Mouse (Mus musculus) gastrocnemius, adult 2 months (tissue): ENCODE measurements around the gene Ddx52. TPM values are rescaled to one million over a fixed set of nuclear protein-coding genes. Genes with fewer than 3 reads are reported as not detected.

Source experiments
- DNase-seq: peaks from one replicate; pipeline ENCODE4 v3.0.0; 2022
- H3K27ac ChIP-seq: fragments of 200-600 bp; 2 replicates; pipeline ENCODE4 v1.8.1; 2022; ENCODE audit warnings: mild to moderate bottlenecking
- H3K4me3 ChIP-seq: fragments of 200-600 bp; 2 replicates; pipeline ENCODE4 v1.8.1; 2022; ENCODE audit warnings: mild to moderate bottlenecking, moderate library complexity
- CTCF ChIP-seq: fragments of 200-600 bp; IDR thresholded peaks from 2 replicates; pipeline ENCODE4 v1.8.1; 2022; ENCODE audit warnings: antibody characterized with exemption, mild to moderate bottlenecking, moderate library complexity
- intact Hi-C: fragments of 180-260 bp; cut with DNase I; formaldehyde crosslinking; loops from one replicate; pipeline ENCODE4 v1.15.1; 2025
- total RNA-seq, 2 experiments: library from RNA; stranded (reverse); gene quantifications; 2 replicates each; pipeline ENCODE4 v1.2.3; 2021

Ddx52 gene
- total RNA-seq, 2 experiments from 2014 or later, result 9.6 to 10.8 TPM

DNA sequence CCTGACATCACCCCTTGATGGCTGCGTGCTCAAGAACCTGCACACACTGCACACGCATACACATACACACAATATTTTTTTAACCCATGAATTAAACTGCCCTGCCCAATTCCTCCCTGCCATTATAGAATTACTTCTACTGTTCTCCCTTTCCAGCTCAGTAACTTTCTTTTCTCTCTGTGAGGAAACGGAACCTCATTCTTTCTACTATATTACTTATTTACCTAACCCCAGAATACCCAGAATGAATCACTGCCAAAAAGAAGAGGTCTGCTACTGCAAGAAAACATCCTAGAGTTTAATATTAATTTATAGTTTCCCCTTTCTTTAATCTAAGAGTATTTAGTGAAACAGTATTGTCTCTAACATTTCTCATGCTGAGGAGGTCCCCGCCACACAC, 8.5 kb upstream of the Ddx52 start:
- no peak overlapping the region for H3K27ac ChIP-seq
- TF ChIP-seq CTCF, result no peak
- intact Hi-C loops, result no loop called here
- H3K4me3 ChIP-seq, result no peak overlapping the region
- no peak for DNase-seq

DNA sequence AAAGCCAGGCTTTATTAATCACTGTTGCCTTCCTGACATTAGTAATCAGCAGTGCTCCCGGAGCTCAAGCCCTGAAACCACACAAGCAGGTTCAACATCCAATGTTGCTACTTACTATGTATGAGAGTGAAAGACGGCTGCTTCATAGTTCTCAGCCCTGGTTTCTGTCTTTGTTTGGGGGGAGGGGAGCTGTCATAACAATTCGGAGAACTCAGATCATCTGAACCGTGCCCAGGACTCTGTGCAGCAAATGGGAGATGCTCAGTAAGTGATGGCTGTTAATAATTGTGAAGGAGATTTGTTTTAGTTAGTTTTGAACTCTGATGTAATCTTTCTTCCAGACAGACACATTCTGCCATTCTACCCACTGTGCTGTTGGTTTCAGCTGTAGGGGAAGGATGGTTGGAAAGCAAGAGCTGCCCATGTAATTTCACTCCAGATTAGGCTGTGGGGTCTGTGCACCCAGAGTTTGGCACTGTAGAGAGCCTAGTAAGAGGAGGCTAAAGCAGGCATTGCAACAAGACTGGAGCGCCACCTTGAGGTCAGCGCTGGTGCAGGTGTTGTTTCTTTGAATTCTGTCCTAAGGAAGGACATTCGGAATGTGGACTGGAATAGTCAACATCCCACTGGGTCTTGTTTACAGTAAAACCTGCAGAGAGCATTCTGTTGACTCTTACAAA, 5.7 kb upstream of the Ddx52 start:
- intact Hi-C loops, result loop anchor here (1.0 to 5.0 kb wide), 2 partner anchors 104 to 121 kb away; no protein-coding TSS in a partner anchor
- DNase-seq, result peak; percentile 73
- Histone ChIP-seq H3K4me3 (no peak overlapping the region), H3K27ac (no peak overlapping the region)
- TF ChIP-seq CTCF, result peak; percentile 87

DNA sequence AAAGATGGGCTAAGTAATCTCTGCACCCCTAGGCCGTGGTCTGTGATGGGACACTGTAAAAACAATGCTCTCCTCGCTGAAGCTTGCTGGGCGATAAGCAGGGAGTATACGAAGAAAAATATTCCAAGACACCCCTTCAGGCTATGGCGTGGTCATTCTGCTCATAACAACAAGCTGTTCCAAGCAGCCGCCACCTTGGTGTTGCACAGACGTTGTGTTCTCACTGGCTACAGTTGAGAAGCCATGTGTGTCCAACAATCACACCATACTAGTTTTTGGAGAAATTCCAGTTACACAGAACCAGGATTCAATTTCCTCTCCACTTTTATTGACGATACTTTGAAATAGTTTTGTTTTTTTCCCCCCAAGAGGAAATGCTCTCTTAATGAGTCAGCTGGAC, 3.3 kb upstream of the Ddx52 start:
- TF ChIP-seq CTCF, result no peak
- intact Hi-C loops, result loop anchor here (2.0 to 5.0 kb wide), 2 partner anchors 106 to 154 kb away; no protein-coding TSS in a partner anchor
- DNase-seq, result no peak
- Histone ChIP-seq H3K27ac (no peak overlapping the region), H3K4me3 (no peak overlapping the region)

GRCm38 (mm10) chr11:83956822-83957221, 15.0 kb downstream of the Ddx52 start:
- no peak for TF ChIP-seq CTCF
- intact Hi-C loops, result no loop called here
- DNase-seq, result no peak
- Histone ChIP-seq H3K27ac (peak overlapping the region; percentile 2; the same call in 1 of the 2 replicates), H3K4me3 (no peak overlapping the region)

- Histone ChIP-seq H3K27ac (no peak overlapping the region), H3K4me3 (no peak overlapping the region)
- TF ChIP-seq CTCF, result no peak
- intact Hi-C loops, result no loop called here
- DNase-seq, result no peak
These were observed 20.1 kb downstream of the Ddx52 start for GRCm38 (mm10) chr11:83961983-83962382.

DNA sequence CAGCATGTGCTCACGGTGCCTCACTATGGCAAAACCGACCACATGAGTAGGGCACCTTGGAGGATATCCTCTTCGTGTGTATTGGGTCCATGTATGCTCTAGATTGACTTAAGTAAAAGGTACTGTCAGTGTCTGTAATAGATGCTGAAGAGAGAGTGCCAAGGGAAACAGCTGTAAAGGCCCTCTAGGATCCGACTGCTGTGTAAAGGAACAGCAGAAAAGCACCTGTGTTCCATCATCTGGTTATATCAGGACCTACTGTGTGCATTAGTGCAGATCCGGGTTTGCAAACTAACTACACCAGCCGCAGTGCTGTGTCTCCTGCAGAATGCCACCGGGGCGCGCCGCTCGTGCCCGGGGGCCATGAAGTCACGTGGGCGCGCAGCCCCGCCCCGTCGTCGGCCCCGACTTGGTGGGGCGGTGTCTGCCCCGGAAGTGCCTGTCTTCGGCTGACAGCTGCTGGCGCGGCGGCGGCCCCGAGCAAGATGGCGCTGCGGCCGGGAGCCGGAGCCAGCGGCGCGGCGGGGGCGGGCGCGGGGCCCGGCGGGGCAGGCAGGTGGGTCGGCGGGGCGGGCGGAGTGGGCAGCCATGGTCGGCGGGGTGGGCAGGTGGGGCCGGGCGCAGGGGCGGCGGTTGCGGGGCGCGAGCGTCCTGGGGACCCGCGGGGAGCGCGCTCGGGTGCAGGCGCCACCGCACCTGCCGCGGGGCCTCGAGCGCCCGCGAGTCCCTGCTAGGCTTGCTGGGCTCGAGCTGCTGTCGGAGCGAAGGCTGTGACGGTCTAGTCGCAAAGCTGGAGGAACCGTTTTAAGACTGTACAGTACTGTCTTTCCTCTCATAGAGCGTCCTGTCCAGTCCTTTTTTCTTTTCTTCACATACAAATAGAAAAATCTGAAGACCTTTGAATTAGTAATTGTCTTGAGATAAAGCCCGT, 22.4 kb downstream of the Ddx52 start, which contains the start of gene Synrg:
TSS of gene Synrg (plus strand) at position 438 of the 931 bp plus-strand sequence.
- peak within 1 kb of the TSS; percentile 88 for H3K27ac ChIP-seq
- no peak for TF ChIP-seq CTCF
- intact Hi-C loops, result no loop called here
- peak within 1 kb of the TSS; percentile 90 for H3K4me3 ChIP-seq
- peak; percentile 96 for DNase-seq

- intact Hi-C loops, result no loop called here
- TF ChIP-seq CTCF, result peak; percentile 28; the same call in 1 of the 2 replicates
- Histone ChIP-seq H3K4me3 (no peak overlapping the region), H3K27ac (no peak overlapping the region)
- peak; percentile 17 for DNase-seq
These were observed 25.8 kb downstream of the Ddx52 start for GRCm38 (mm10) chr11:83967436-83968204.

DNA sequence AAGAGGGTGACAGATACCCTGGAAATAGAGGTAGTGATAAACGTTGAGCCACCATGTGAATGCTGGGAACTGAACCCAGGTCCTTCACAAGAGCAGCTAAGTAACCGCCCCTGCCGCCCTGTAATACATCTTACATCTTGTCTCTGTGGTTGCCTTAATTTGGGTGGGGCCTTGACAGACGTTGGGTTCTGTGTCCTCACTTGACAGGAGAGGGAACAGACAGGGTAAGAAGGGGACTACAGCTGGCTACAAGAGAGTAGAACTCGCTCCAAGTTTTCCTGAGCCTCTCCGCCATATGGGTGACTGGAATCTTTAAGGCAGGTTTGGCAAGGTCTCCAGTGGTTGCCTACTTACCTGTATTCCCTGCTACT, 26.3 kb downstream of the Ddx52 start:
- Histone ChIP-seq H3K27ac (no peak overlapping the region), H3K4me3 (no peak overlapping the region)
- DNase-seq, result no peak
- no peak for TF ChIP-seq CTCF
- intact Hi-C loops, result no loop called here

- no peak for DNase-seq
- Histone ChIP-seq H3K4me3 (no peak overlapping the region), H3K27ac (no peak overlapping the region)
- TF ChIP-seq CTCF, result no peak
- intact Hi-C loops, result no loop called here
These were observed 27.2 kb downstream of the Ddx52 start for GRCm38 (mm10) chr11:83969040-83969439.

- H3K27ac ChIP-seq, result no peak overlapping the region
- no peak for DNase-seq
- H3K4me3 ChIP-seq, result no peak overlapping the region
- intact Hi-C loops, result no loop called here
- TF ChIP-seq CTCF, result no peak
These were observed 32.9 kb downstream of the Ddx52 start for GRCm38 (mm10) chr11:83974561-83975346.

DNA sequence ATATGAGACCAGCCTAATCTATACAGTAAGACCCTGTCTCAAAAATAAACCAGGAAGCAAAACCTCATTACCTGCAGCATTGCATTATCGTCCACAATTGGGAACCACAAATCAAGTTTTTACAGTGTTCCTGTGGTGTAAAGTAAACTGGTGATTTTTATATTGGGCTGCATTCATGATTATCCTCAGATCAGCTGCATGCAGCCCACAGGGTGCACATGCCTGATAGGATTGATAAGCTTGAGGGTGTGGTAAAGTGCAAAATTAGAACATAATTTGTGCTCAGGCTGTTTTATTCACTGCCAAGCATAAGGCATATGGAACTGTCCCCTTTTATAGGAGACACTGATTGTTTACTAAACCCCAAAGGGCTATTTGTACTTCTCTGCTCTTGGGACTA, 33.6 kb downstream of the Ddx52 start:
- DNase-seq, result no peak
- intact Hi-C loops, result no loop called here
- no peak overlapping the region for H3K27ac ChIP-seq
- H3K4me3 ChIP-seq, result no peak overlapping the region
- TF ChIP-seq CTCF, result no peak
